Mouse (Mus musculus): ENCODE results near the gene Ank3. TPM values are rescaled to one million over a fixed set of nuclear protein-coding genes. Genes with fewer than 3 reads are reported as not detected.

Gene Ank3
- polyA plus RNA-seq, 1 experiment from 2014 or later, result 7.1 TPM

DNA sequence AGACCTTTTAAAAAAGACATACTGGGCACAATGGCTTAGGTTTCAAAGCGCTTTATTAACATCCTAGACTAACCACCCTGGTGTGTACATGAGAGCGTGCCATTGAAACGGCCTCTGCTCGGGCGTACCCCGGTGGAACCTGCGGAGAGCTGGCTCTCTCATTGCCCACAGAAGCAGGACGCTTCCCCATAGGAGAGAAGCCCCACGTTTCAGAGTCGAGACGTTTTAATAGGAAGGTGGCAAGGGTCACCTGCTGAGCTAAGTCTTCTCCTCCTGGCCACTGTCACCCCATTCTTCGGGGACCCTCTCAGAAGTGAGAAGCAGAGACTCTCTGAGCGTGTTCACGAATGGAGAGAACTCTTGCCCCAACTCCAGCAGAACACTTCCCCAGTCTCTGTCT, 526.3 kb downstream of the Ank3 start:
- H3K9me3 ChIP-seq (ENCODE audit: low read length), result no peaks in the 10 kb centered on the region
- H3K27me3 ChIP-seq (ENCODE audit: insufficient read depth, low read length), result peaks cover 8% of the 10 kb centered on the region; the same call in 1 of the 2 replicates
- H3K4me1 ChIP-seq (ENCODE audit: insufficient read depth), result peaks cover 10% of the 10 kb centered on the region; the same call in 1 of the 2 replicates
- DNase-seq (no peak), ATAC-seq (peak; percentile 23)
- peak overlapping the region; percentile 78 for H3K4me2 ChIP-seq (ENCODE audit: low read depth, low read length)
- no peaks in the 10 kb centered on the region for H3K36me3 ChIP-seq (replicated peaks; ENCODE audit: insufficient read depth, low read length)
- TF ChIP-seq EP300 (IDR thresholded peaks at IDR 0.05; ENCODE audit: low read depth) (no peak), CTCF (IDR thresholded peaks at IDR 0.05; ENCODE audit: low read depth) (no peak)
- peak overlapping the region; percentile 63 for H3K9ac ChIP-seq (replicated peaks)
- 3% methylated on average over 14 of the region's 14 CpGs for WGBS (ENCODE audit: insufficient replicate concordance)
- peak overlapping the region; percentile 97 for H3K27ac ChIP-seq (ENCODE audit: low read depth)
- H3K4me3 ChIP-seq (ENCODE audit: low read depth, low read length), result peak overlapping the region; percentile 38

DNA sequence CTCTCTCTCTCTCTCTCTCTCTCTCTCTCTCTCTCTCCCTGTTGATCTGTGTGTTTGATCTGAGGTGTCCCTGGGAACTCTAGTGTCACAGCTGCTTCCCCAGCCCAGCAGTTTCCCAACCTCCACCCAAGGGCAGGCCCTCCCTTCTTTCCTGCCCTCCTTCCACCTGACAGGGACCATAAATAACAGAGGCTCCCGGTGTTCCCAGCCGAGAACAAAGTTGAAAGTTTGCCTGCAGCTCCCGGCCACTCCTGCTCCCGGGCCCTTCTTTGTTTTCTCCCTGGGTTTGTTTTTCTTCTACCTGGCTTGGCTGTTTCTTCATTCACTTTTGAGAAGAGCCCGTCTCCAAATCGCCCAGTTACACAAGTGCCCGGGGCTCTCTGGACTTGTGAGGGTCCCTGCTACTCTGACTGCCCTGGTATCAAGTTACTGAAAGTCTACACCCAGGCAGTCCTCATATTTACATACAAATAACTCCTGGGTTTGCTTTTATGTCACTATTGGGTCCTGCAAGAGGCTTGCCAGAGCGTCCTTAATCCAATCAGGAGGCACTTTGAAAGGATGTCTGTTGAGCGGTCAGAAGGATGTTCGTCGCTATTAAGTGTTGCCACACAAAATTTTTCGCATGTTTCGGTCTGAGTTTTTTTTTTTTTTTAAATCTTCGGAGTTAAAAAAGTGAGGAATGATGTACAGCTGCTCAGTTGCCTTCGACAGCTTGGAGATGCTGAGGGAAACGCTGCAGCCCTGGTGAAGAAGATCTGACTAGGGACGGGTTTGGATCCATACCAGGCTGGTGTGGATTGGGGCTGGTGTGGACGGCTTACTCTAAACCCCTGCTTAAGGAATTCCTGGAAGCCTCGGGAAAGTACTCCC, 526.9 kb downstream of the Ank3 start:
- Histone ChIP-seq H3K4me2 (ENCODE audit: low read depth, low read length) (peak overlapping the region; percentile 78), H3K4me1 (ENCODE audit: insufficient read depth) (peaks cover 5% of the 10 kb centered on the region; the same call in 1 of the 2 replicates), H3K36me3 (replicated peaks; ENCODE audit: insufficient read depth, low read length) (no peaks in the 10 kb centered on the region), H3K9me3 (ENCODE audit: low read length) (no peaks in the 10 kb centered on the region), H3K9ac (replicated peaks) (peak overlapping the region; percentile 63), H3K27ac (ENCODE audit: low read depth) (peak overlapping the region; percentile 97), H3K4me3 (ENCODE audit: low read depth, low read length) (peak overlapping the region; percentile 38), H3K27me3 (ENCODE audit: insufficient read depth, low read length) (peaks cover 8% of the 10 kb centered on the region; the same call in 1 of the 2 replicates)
- WGBS (ENCODE audit: insufficient replicate concordance), result 2% methylated on average over 19 of the region's 19 CpGs
- ATAC-seq, result peak; percentile 78
- peak; percentile 57 for DNase-seq
- TF ChIP-seq CTCF (IDR thresholded peaks at IDR 0.05; ENCODE audit: low read depth) (no peak), EP300 (IDR thresholded peaks at IDR 0.05; ENCODE audit: low read depth) (no peak)

DNA sequence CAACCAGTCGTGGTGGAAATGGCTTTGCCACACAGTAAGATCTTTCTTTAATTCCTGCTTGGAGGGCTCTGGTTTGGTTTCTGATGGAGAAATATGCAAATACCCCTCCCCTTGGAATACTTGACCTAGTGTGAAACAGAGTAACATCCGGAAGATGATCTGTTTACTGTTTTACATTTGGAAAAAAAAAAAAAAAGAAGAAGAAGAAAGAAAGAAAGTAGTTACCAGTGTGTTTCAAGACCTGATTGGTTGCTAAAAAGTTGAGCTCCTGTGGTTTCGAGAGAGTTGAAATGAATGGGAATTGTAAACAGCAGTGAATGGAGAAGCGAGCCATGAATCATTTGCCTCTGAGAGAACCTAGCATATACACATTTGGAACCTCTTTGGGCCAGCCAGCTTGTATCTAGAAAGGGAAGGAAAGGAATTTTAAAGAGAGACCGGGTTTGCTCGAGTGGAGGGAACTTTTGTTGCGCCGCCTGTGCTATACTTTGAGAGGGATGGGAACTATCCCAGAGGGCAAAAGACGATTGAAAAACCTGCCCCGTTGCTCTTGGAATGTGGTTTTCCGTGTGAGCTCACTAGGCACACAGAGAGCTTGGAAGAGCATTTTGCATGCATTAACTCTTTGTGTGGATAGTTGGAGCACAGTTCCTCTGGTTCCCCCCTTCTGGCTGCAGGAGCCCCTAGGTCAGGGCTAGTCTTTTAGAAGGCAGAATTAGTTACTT, 527.7 kb downstream of the Ank3 start:
- DNase-seq (no peak), ATAC-seq (no peak)
- Histone ChIP-seq H3K36me3 (replicated peaks; ENCODE audit: insufficient read depth, low read length) (no peaks in the 10 kb centered on the region), H3K4me1 (ENCODE audit: insufficient read depth) (peaks cover 9% of the 10 kb centered on the region; the same call in 1 of the 2 replicates), H3K27ac (ENCODE audit: low read depth) (peak overlapping the region; percentile 97), H3K4me2 (ENCODE audit: low read depth, low read length) (peak overlapping the region; percentile 78), H3K4me3 (ENCODE audit: low read depth, low read length) (peak overlapping the region; percentile 38), H3K9ac (replicated peaks) (peak overlapping the region; percentile 50), H3K9me3 (ENCODE audit: low read length) (no peaks in the 10 kb centered on the region), H3K27me3 (ENCODE audit: insufficient read depth, low read length) (peaks cover 8% of the 10 kb centered on the region; the same call in 1 of the 2 replicates)
- WGBS (ENCODE audit: insufficient replicate concordance), result 4% methylated on average over 11 of the region's 11 CpGs
- TF ChIP-seq EP300 (IDR thresholded peaks at IDR 0.05; ENCODE audit: low read depth) (no peak), CTCF (IDR thresholded peaks at IDR 0.05; ENCODE audit: low read depth) (no peak)

DNA sequence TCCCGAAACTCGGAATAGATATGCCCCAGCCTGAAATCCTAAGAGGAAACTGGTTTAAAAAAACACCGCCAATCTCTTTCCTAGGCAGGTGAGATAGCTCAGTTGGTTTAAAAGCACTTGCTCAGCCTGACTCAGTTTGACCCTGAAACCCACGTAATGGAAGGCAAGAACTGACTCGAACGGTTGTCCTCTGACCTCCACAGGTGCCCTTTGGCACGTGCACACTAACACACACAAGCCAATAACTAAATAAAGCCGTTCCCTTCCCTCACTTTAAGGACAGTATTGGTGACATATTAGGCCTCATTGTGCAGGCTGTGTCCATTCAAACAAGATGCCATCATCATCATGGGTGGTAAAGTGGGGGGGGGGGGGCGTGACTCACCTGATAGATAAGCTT, 528.4 kb downstream of the Ank3 start:
- TF ChIP-seq EP300 (IDR thresholded peaks at IDR 0.05; ENCODE audit: low read depth) (no peak), CTCF (IDR thresholded peaks at IDR 0.05; ENCODE audit: low read depth) (no peak)
- DNase-seq (no peak), ATAC-seq (no peak)
- H3K4me1 ChIP-seq (ENCODE audit: insufficient read depth), result peaks cover 9% of the 10 kb centered on the region; the same call in 1 of the 2 replicates
- no peaks in the 10 kb centered on the region for H3K9me3 ChIP-seq (ENCODE audit: low read length)
- no peaks in the 10 kb centered on the region for H3K36me3 ChIP-seq (replicated peaks; ENCODE audit: insufficient read depth, low read length)
- H3K27ac ChIP-seq (ENCODE audit: low read depth), result peak overlapping the region; percentile 97
- H3K9ac ChIP-seq (replicated peaks), result peak overlapping the region; percentile 50
- 16% methylated on average over 9 of the region's 9 CpGs for WGBS (ENCODE audit: insufficient replicate concordance)
- H3K4me3 ChIP-seq (ENCODE audit: low read depth, low read length), result peak overlapping the region; percentile 38
- peak overlapping the region; percentile 78 for H3K4me2 ChIP-seq (ENCODE audit: low read depth, low read length)
- peaks cover 8% of the 10 kb centered on the region; the same call in 1 of the 2 replicates for H3K27me3 ChIP-seq (ENCODE audit: insufficient read depth, low read length)

DNA sequence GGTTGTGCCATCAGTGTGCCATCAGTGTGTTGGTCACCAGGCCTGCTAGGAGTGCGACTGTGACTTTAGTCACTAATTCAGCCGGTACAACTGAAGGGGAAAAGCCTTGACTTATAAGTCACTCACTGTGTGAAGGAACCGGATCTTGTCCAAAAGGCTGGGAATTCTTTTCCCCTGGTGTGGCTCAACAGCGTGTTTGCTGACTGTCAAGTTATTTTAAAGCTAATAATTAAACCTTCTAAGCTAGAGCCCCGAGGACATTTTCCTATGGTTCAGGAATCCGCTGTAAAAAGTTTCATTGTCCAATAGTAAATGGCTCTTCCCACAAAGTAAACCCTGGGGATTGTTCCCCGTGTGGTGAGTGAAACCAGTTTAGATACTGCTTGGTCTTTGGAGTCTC, 529.8 kb downstream of the Ank3 start:
- peak overlapping the region; percentile 49; the same call in 1 of the 2 replicates for H3K27ac ChIP-seq (ENCODE audit: low read depth)
- H3K4me1 ChIP-seq (ENCODE audit: insufficient read depth), result peaks cover 9% of the 10 kb centered on the region; the same call in 1 of the 2 replicates
- no peak overlapping the region for H3K9ac ChIP-seq (replicated peaks)
- 55% methylated on average over 7 of the region's 7 CpGs for WGBS (ENCODE audit: insufficient replicate concordance)
- H3K4me3 ChIP-seq (ENCODE audit: low read depth, low read length), result no peak overlapping the region; the same call in 1 of the 2 replicates
- ATAC-seq (peak; percentile 2), DNase-seq (no peak)
- no peak for TF ChIP-seq CTCF (IDR thresholded peaks at IDR 0.05; ENCODE audit: low read depth)
- 0 out of 2 replicates have a peak, but pooled peaks have one; percentile 9 for TF ChIP-seq EP300 (IDR thresholded peaks at IDR 0.05; ENCODE audit: low read depth)
- no peaks in the 10 kb centered on the region for H3K9me3 ChIP-seq (ENCODE audit: low read length)
- 0 out of 2 replicates have a peak, but pooled peaks cover 5% of the 10 kb centered on the region for H3K36me3 ChIP-seq (replicated peaks; ENCODE audit: insufficient read depth, low read length)
- peak overlapping the region; percentile 78 for H3K4me2 ChIP-seq (ENCODE audit: low read depth, low read length)
- H3K27me3 ChIP-seq (ENCODE audit: insufficient read depth, low read length), result peaks cover 8% of the 10 kb centered on the region; the same call in 1 of the 2 replicates

Data from liver, postnatal 0 days (tissue).